Mouse (Mus musculus) midbrain, postnatal 0 days (tissue): Measurements from ENCODE around the gene Il25. TPM values are rescaled to one million over a fixed set of nuclear protein-coding genes. Genes with fewer than 3 reads are reported as not detected.

Experiments
- ATAC-seq: fragments of 200-750 bp; cut with Nextera tagmentation; 2 replicates; pipeline ENCODE4 v1.8.0; 2017; ENCODE audit warnings: moderate number of reproducible peaks, mild to moderate bottlenecking, moderate TSS enrichment, moderate library complexity; ENCODE audit not compliant: low FRiP score
- DNase-seq: peaks from one replicate; pipeline ENCODE4 v3.0.0-alpha.2; 2015; ENCODE audit warnings: low spot score
- H3K27ac ChIP-seq: fragments of 300-500 bp; sonication (generic); 2 replicates; pipeline ENCODE4 v1.5.1; 2014; ENCODE audit warnings: low read depth, mild to moderate bottlenecking, low read length, mixed read lengths
- H3K27me3 ChIP-seq: fragments of 300-500 bp; sonication (generic); 2 replicates; pipeline ENCODE4 v1.6.1; 2014; ENCODE audit warnings: low read length, control low read depth, mixed read lengths; ENCODE audit not compliant: insufficient read depth
- H3K36me3 ChIP-seq: fragments of 300-500 bp; sonication (generic); 2 replicates; pipeline ENCODE4 v1.6.1; 2014; ENCODE audit warnings: low read length, control low read depth, mixed read lengths; ENCODE audit not compliant: insufficient read depth
- H3K4me1 ChIP-seq: fragments of 300-500 bp; sonication (generic); 2 replicates; pipeline ENCODE4 v1.6.1; 2014; ENCODE audit warnings: mild to moderate bottlenecking, control low read depth, antibody characterized with exemption, low read length, mixed read lengths; ENCODE audit not compliant: insufficient read depth
- H3K4me2 ChIP-seq: fragments of 300-500 bp; sonication (generic); 2 replicates; pipeline ENCODE4 v1.6.1; 2014; ENCODE audit warnings: low read depth, mild to moderate bottlenecking, low read length, mixed read lengths; ENCODE audit not compliant: poor library complexity, severe bottlenecking
- H3K4me3 ChIP-seq: fragments of 300-500 bp; sonication (generic); 2 replicates; pipeline ENCODE4 v1.5.1; 2014; ENCODE audit warnings: low read depth, mild to moderate bottlenecking, low read length, moderate library complexity
- H3K9ac ChIP-seq: fragments of 300-500 bp; sonication (generic); replicated peaks from 2 replicates; pipeline ENCODE4 v1.6.1; 2014; ENCODE audit warnings: mild to moderate bottlenecking, low read length, moderate library complexity, mixed read lengths; ENCODE audit not compliant: poor library complexity, severe bottlenecking
- H3K9me3 ChIP-seq: fragments of 300-500 bp; sonication (generic); 2 replicates; pipeline ENCODE4 v1.6.1; 2016; ENCODE audit warnings: low read length, control low read depth
- CTCF ChIP-seq: IDR thresholded peaks from 2 replicates; pipeline ENCODE4 v1.5.1; 2016; ENCODE audit warnings: antibody characterized with exemption, mild to moderate bottlenecking
- WGBS: fragments of 180-500 bp; shearing (Covaris S2); extraction: QIAGEN DNeasy Blood & Tissue Kit; methylation state at CpG from one replicate; pipeline ENCODE4 v1.1.7; 2014; 5-methylcytosine and 5-hydroxymethylcytosine counted together
- polyA plus RNA-seq: library from polyadenylated mRNA; unstranded; fragments of >200 nt; fragmentation: Nextera tagmentation; extraction: Ambion mirVana; gene quantifications from 2 replicates; pipeline ENCODE4 v1.2.1, GENCODE M21; 2015
- total RNA-seq: library from RNA; depleted of rRNA; stranded (reverse); fragments of >200 nt; gene quantifications from 2 replicates; pipeline ENCODE4 v1.2.3, GENCODE M21; 2014

Il25 gene
- total and polyA plus RNA-seq, 2 experiments from 2014 or later = 0.38 TPM; not detected in 1

- DNase-seq = peak; percentile 100
- peak overlapping the region; percentile 98 for H3K9ac ChIP-seq
- no peaks in the 10 kb centered on the region for H3K9me3 ChIP-seq
- WGBS = under 1% methylated on average over 36 of the region's 38 CpGs
- no peaks in the 10 kb centered on the region for H3K27me3 ChIP-seq
- H3K4me1 ChIP-seq = no peaks in the 10 kb centered on the region
- H3K27ac ChIP-seq = peak overlapping the region; percentile 97
- H3K36me3 ChIP-seq = peaks cover 15% of the 10 kb centered on the region
- peak overlapping the region; percentile 52 for H3K4me2 ChIP-seq
- ATAC-seq = peak; percentile 99
- peak overlapping the region; percentile 73 for H3K4me3 ChIP-seq
- TF ChIP-seq CTCF = 0 out of 2 replicates have a peak, but pooled peaks have one; percentile 2
These were observed 38.8 kb upstream of the Il25 start for GRCm38 (mm10) chr14:54893651-54894181.

- Histone ChIP-seq H3K9ac (peak overlapping the region; percentile 98), H3K4me3 (peak overlapping the region; percentile 73), H3K4me1 (no peaks in the 10 kb centered on the region), H3K4me2 (peak overlapping the region; percentile 52), H3K27ac (peak overlapping the region; percentile 97), H3K36me3 (peaks cover 15% of the 10 kb centered on the region), H3K27me3 (no peaks in the 10 kb centered on the region), H3K9me3 (no peaks in the 10 kb centered on the region)
- peak; percentile 52 for ATAC-seq
- DNase-seq = peak; percentile 48
- under 1% methylated on average over 52 of the region's 54 CpGs for WGBS
- TF ChIP-seq CTCF = no peak
These were observed 38.0 kb upstream of the Il25 start for GRCm38 (mm10) chr14:54894296-54895151.

- ATAC-seq (no peak), DNase-seq (no peak)
- H3K27me3 ChIP-seq = no peaks in the 10 kb centered on the region
- H3K4me2 ChIP-seq = no peak overlapping the region
- H3K4me3 ChIP-seq = no peak overlapping the region
- no peak overlapping the region for H3K27ac ChIP-seq
- peaks cover 15% of the 10 kb centered on the region for H3K36me3 ChIP-seq
- WGBS = 64% methylated on average over 2 of the region's 2 CpGs
- no peaks in the 10 kb centered on the region for H3K9me3 ChIP-seq
- H3K9ac ChIP-seq = no peak overlapping the region
- H3K4me1 ChIP-seq = no peaks in the 10 kb centered on the region
- no peak for TF ChIP-seq CTCF
These were observed 35.0 kb upstream of the Il25 start for GRCm38 (mm10) chr14:54897445-54897844.

GRCm38 (mm10) chr14:54900383-54900782, 32.1 kb upstream of the Il25 start:
- ATAC-seq = peak; percentile 68
- Histone ChIP-seq H3K4me1 (no peaks in the 10 kb centered on the region), H3K36me3 (peaks cover 24% of the 10 kb centered on the region), H3K9ac (no peak overlapping the region), H3K27me3 (no peaks in the 10 kb centered on the region), H3K9me3 (no peaks in the 10 kb centered on the region), H3K4me3 (no peak overlapping the region), H3K27ac (0 out of 2 replicates have a peak overlapping the region, but pooled peaks have one; percentile 0), H3K4me2 (no peak overlapping the region)
- DNase-seq = peak; percentile 94
- WGBS = 1% methylated on average over 3 of the region's 3 CpGs
- TF ChIP-seq CTCF = peak; percentile 88

- ATAC-seq (no peak), DNase-seq (no peak)
- H3K4me3 ChIP-seq = no peak overlapping the region
- H3K9me3 ChIP-seq = no peaks in the 10 kb centered on the region
- no peak overlapping the region for H3K27ac ChIP-seq
- no peaks in the 10 kb centered on the region for H3K4me1 ChIP-seq
- H3K27me3 ChIP-seq = no peaks in the 10 kb centered on the region
- TF ChIP-seq CTCF = no peak
- H3K9ac ChIP-seq = no peak overlapping the region
- 94% methylated on average over 4 of the region's 4 CpGs for WGBS
- H3K36me3 ChIP-seq = peaks cover 31% of the 10 kb centered on the region
- no peak overlapping the region for H3K4me2 ChIP-seq
These were observed 28.9 kb upstream of the Il25 start for GRCm38 (mm10) chr14:54903641-54904040.

GRCm38 (mm10) chr14:54908682-54909081, 23.8 kb upstream of the Il25 start:
- ATAC-seq = no peak
- no peak overlapping the region for H3K27ac ChIP-seq
- no peak for TF ChIP-seq CTCF
- H3K4me2 ChIP-seq = no peak overlapping the region
- peaks cover 43% of the 10 kb centered on the region for H3K36me3 ChIP-seq
- 0 out of 2 replicates have a peak, but pooled peaks cover 3% of the 10 kb centered on the region for H3K4me1 ChIP-seq
- no peaks in the 10 kb centered on the region for H3K27me3 ChIP-seq
- no peak overlapping the region for H3K4me3 ChIP-seq
- H3K9ac ChIP-seq = 0 out of 2 replicates have a peak overlapping the region, but pooled peaks have one; percentile 13
- no peak for DNase-seq
- 87% methylated on average over 7 of the region's 7 CpGs for WGBS
- no peaks in the 10 kb centered on the region for H3K9me3 ChIP-seq
